Mouse (Mus musculus): ENCODE measurements at regions not wholly inside any gene's neighbourhood (a gene's known extent, or its start where the extent isn't known, plus 50 kb on each side); places are given as distances from the start of the nearest gene placed in this dataset.

DNA sequence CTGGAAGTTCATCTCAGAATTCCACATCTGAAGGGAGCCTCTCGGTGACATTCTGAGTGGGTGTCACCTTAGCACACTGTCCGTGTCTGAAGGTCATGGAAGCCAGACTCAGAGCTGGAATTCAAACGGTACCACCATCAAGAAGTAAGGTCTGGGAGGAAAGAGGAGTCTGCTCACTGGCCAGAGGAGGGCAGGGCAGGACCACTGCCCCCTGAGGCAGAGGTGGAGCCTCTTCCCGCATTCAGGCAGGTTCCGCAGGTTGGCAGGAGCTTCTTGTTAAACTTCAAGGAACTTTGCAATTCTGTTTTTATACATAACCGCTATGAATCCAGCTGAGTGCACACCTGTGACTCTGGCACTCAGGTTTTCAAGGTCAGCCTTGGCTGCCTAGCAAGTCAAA, 231.4 kb downstream of the Sipa1l2 start:
- TF ChIP-seq CTCF (IDR thresholded peaks at IDR 0.05; ENCODE audit: low read depth) (peak; percentile 72), EP300 (IDR thresholded peaks at IDR 0.05; ENCODE audit: low read depth) (no peak)

All from liver, postnatal 0 days (tissue).